Mouse (Mus musculus) hindbrain, embryonic 16.5 days (tissue): ENCODE data around the gene Akr1b8. TPM values are rescaled to one million over a fixed set of nuclear protein-coding genes. Genes with fewer than 3 reads are reported as not detected.
A peak's percentile ranks its signal among the peaks of the same experiment; 100 is the strongest.

Experiments
- ATAC-seq: fragments of 200-750 bp; cut with Nextera tagmentation; 2 replicates; pipeline ENCODE4 v1.8.0; 2017; ENCODE audit warnings: moderate TSS enrichment, moderate library complexity
- H3K27ac ChIP-seq: fragments of 300-500 bp; sonication (generic); 2 replicates; pipeline ENCODE4 v1.5.1; 2014; ENCODE audit warnings: low read depth, mild to moderate bottlenecking, control low read depth, low read length, moderate library complexity
- H3K27me3 ChIP-seq: fragments of 300-500 bp; sonication (generic); replicated peaks from 2 replicates; pipeline ENCODE4 v1.6.1; 2014; ENCODE audit warnings: low read length; ENCODE audit not compliant: control insufficient read depth, insufficient read depth
- H3K36me3 ChIP-seq: fragments of 300-500 bp; sonication (generic); 2 replicates; pipeline ENCODE4 v1.6.1; 2014; ENCODE audit warnings: mild to moderate bottlenecking, low read length, moderate library complexity, mixed read lengths; ENCODE audit not compliant: control insufficient read depth, insufficient read depth
- H3K4me1 ChIP-seq: fragments of 300-500 bp; sonication (generic); 2 replicates; pipeline ENCODE4 v1.6.1; 2014; ENCODE audit warnings: low read depth, low read length; ENCODE audit not compliant: control insufficient read depth, insufficient read depth
- H3K4me2 ChIP-seq: fragments of 300-500 bp; sonication (generic); 2 replicates; pipeline ENCODE4 v1.6.1; 2014; ENCODE audit warnings: mild to moderate bottlenecking, low read length, control low read depth, moderate library complexity
- H3K4me3 ChIP-seq: fragments of 300-500 bp; sonication (generic); 2 replicates; pipeline ENCODE4 v1.5.1; 2014; ENCODE audit warnings: mild to moderate bottlenecking, low read length, control low read depth, moderate library complexity
- H3K9ac ChIP-seq: fragments of 300-500 bp; sonication (generic); 2 replicates; pipeline ENCODE4 v1.6.1; 2014; ENCODE audit warnings: low read depth, mild to moderate bottlenecking, control low read depth, low read length, moderate library complexity
- H3K9me3 ChIP-seq: fragments of 300-500 bp; sonication (generic); 2 replicates; pipeline ENCODE4 v1.6.1; 2014; ENCODE audit warnings: mild to moderate bottlenecking, low read length, moderate library complexity; ENCODE audit not compliant: control insufficient read depth
- WGBS: fragments of 180-500 bp; shearing (Covaris S2); extraction: QIAGEN DNeasy Blood & Tissue Kit; methylation state at CpG from one replicate; pipeline ENCODE4 v1.1.7; 2014; 5-methylcytosine and 5-hydroxymethylcytosine counted together
- polyA plus RNA-seq: library from polyadenylated mRNA; unstranded; fragments of >200 nt; fragmentation: Nextera tagmentation; extraction: Ambion mirVana; gene quantifications from 2 replicates; pipeline ENCODE4 v1.2.1, GENCODE M21; 2015

Gene Akr1b8
- 4.4 and 4.7 TPM in 2 replicates for polyA plus RNA-seq

- Histone ChIP-seq H3K4me2 (peak within 1 kb of the TSS; percentile 51), H3K9me3 (no peaks in the 10 kb centered on the region), H3K27me3 (no peaks in the 10 kb centered on the region), H3K27ac (no peak within 1 kb of the TSS), H3K4me3 (peak within 1 kb of the TSS; percentile 29), H3K36me3 (no peaks in the 10 kb centered on the region), H3K4me1 (0 out of 2 replicates have a peak, but pooled peaks cover 2% of the 10 kb centered on the region), H3K9ac (0 out of 2 replicates have a peak within 1 kb of the TSS, but pooled peaks have one; percentile 17)
- peak; percentile 81 for ATAC-seq
- 7% methylated on average over 16 of the region's 16 CpGs for WGBS
These were observed at the start of gene Akr1b8 for GRCm38 (mm10) chr6:34353658-34354353. TSS of gene Akr1b8 (plus strand) at chr6:34354119.

- no peaks in the 10 kb centered on the region for H3K9me3 ChIP-seq
- no peak overlapping the region for H3K27ac ChIP-seq
- WGBS = 70% methylated on average over 10 of the region's 10 CpGs
- ATAC-seq = peak; percentile 37; the same call in 1 of the 2 replicates
- peaks cover 11% of the 10 kb centered on the region for H3K36me3 ChIP-seq
- H3K27me3 ChIP-seq = no peaks in the 10 kb centered on the region
- no peak overlapping the region for H3K9ac ChIP-seq
- H3K4me2 ChIP-seq = no peak overlapping the region
- no peak overlapping the region for H3K4me3 ChIP-seq
- no peaks in the 10 kb centered on the region for H3K4me1 ChIP-seq
These were observed 49.2 kb upstream of the Akr1b8 start for GRCm38 (mm10) chr6:34304675-34305241.

- Histone ChIP-seq H3K4me3 (no peak overlapping the region), H3K9me3 (no peaks in the 10 kb centered on the region), H3K36me3 (peaks cover 17% of the 10 kb centered on the region), H3K4me1 (no peaks in the 10 kb centered on the region), H3K27ac (no peak overlapping the region), H3K27me3 (no peaks in the 10 kb centered on the region), H3K9ac (no peak overlapping the region), H3K4me2 (no peak overlapping the region)
- ATAC-seq = no peak
- WGBS = 85% methylated on average over 6 of the region's 6 CpGs
These were observed 47.1 kb upstream of the Akr1b8 start for GRCm38 (mm10) chr6:34306797-34307196.

- Histone ChIP-seq H3K9ac (no peak overlapping the region), H3K27me3 (no peaks in the 10 kb centered on the region), H3K36me3 (peaks cover 17% of the 10 kb centered on the region), H3K27ac (no peak overlapping the region), H3K4me3 (no peak overlapping the region), H3K4me2 (no peak overlapping the region), H3K4me1 (no peaks in the 10 kb centered on the region), H3K9me3 (no peaks in the 10 kb centered on the region)
- WGBS = 94% methylated on average over 6 of the region's 6 CpGs
- no peak for ATAC-seq
These were observed 44.4 kb upstream of the Akr1b8 start for GRCm38 (mm10) chr6:34309526-34309925.

GRCm38 (mm10) chr6:34310023-34310595, 43.8 kb upstream of the Akr1b8 start:
- H3K4me3 ChIP-seq = no peak overlapping the region
- H3K4me1 ChIP-seq = no peaks in the 10 kb centered on the region
- H3K27me3 ChIP-seq = no peaks in the 10 kb centered on the region
- no peak overlapping the region for H3K27ac ChIP-seq
- ATAC-seq = no peak
- H3K36me3 ChIP-seq = peaks cover 17% of the 10 kb centered on the region
- H3K4me2 ChIP-seq = no peak overlapping the region
- no peak overlapping the region for H3K9ac ChIP-seq
- WGBS = 93% methylated on average over 11 of the region's 11 CpGs
- no peaks in the 10 kb centered on the region for H3K9me3 ChIP-seq

GRCm38 (mm10) chr6:34313386-34313785, 40.5 kb upstream of the Akr1b8 start:
- WGBS = 75% methylated on average over 9 of the region's 9 CpGs
- peaks cover 7% of the 10 kb centered on the region for H3K4me1 ChIP-seq
- no peak overlapping the region for H3K4me3 ChIP-seq
- no peaks in the 10 kb centered on the region; the same call in 1 of the 2 replicates for H3K27me3 ChIP-seq
- no peaks in the 10 kb centered on the region for H3K9me3 ChIP-seq
- H3K9ac ChIP-seq = no peak overlapping the region
- peaks cover 13% of the 10 kb centered on the region for H3K36me3 ChIP-seq
- ATAC-seq = no peak
- H3K27ac ChIP-seq = no peak overlapping the region
- H3K4me2 ChIP-seq = no peak overlapping the region

DNA sequence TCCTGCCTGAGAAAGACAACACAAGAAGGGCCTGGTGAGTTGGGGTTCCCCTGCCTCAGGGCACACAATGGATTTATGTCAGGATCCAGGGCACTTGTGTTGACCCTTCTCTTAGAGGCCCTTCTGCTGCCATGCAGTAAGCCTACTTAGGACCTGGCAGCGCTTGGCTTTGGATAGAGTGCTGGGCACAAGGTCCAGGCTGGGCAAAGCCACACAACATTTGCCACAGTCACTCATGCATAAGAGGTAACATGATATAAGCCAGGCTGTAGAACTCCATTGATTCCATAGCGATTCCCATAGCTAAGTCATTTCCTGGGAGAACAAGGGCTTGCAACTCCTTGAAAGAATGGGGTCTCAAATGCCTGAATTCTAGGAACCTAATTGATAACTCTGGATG, 40.0 kb upstream of the Akr1b8 start:
- no peak overlapping the region for H3K9ac ChIP-seq
- peaks cover 9% of the 10 kb centered on the region for H3K36me3 ChIP-seq
- no peak overlapping the region for H3K4me3 ChIP-seq
- ATAC-seq = no peak
- H3K27me3 ChIP-seq = no peaks in the 10 kb centered on the region; the same call in 1 of the 2 replicates
- 98% methylated on average over 2 of the region's 2 CpGs for WGBS
- no peak overlapping the region for H3K27ac ChIP-seq
- H3K9me3 ChIP-seq = no peaks in the 10 kb centered on the region
- H3K4me1 ChIP-seq = peaks cover 7% of the 10 kb centered on the region
- H3K4me2 ChIP-seq = no peak overlapping the region

DNA sequence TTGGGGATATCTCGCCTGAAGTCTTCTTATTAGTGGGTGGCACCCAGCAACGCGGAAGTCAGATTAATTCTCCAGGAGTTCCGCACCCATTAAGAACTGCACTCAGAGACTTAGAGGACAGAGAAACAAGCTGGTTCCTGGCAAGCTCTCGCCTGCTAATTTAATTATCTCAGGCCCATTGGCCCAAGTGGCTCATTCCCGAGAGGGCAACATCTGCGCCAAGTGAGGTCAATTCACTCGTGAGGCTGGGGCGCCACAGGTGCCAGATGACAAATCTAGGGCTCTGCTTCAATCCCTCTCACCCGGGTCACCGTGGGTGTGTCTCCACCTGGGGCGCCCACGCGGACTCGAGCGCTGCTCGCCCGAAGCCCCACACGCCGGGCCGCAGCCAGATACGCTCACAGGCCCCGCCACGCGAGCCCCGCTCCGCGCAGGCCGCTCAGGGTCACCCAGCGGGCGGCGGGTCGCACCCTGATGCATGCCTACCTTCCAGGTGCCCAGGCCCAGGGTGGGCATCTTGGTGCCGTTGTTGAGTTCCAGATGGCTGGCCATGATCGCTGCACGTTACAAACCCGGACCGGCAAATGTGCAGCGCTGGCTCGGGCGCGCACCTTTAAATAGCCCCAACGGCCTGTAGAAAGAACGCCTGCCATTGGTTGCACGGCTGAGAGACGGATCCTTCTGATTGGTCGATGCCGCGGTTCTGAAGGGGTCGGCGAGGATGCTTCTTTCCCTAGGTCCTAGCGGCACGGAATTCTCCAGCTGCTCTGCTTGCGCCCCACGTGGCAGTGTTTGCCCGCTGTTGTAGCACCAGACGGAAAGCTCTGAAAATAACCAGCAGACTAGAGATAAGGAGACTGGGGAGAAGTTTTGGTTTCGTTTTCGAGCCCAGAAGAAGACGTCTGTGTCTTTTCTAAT, 36.8 kb upstream of the Akr1b8 start, which contains the start of gene Akr1b3:
Gene Akr1b3 (minus strand): TSS at position 625 of the 918 bp plus-strand sequence.
- WGBS = under 1% methylated on average over 60 of the region's 60 CpGs
- Histone ChIP-seq H3K36me3 (no peaks in the 10 kb centered on the region), H3K9me3 (no peaks in the 10 kb centered on the region), H3K27me3 (no peaks in the 10 kb centered on the region; the same call in 1 of the 2 replicates), H3K4me2 (peak within 1 kb of the TSS; percentile 88), H3K9ac (peak within 1 kb of the TSS; percentile 80), H3K4me3 (peak within 1 kb of the TSS; percentile 74), H3K27ac (peak within 1 kb of the TSS; percentile 56), H3K4me1 (peaks cover 7% of the 10 kb centered on the region)
- ATAC-seq = peak; percentile 100
